13 mouse cellular contexts compared by ENCODE assay signal in genomic region chr7:79058546-79058945, GRCm38 (mm10). TPM values are rescaled to one million over a fixed set of nuclear protein-coding genes. Genes with fewer than 3 reads are reported as not detected.
A peak's percentile ranks its signal among the peaks of the same experiment; 100 is the strongest.
DNase-seq lines count a peak whose midpoint lies in the region; ATAC-seq and TF ChIP-seq lines count a peak whose summit lies in the region.
"Had no signal": no experiment of that assay in that cellular context is flagged by ENCODE, and none has a peak within 500 bp of the region (broad histone marks: within the 10 kb centered on the region; RNA-seq: fewer than 3 reads in every experiment).

No protein-coding gene starts in this region.

- no peak for ATAC-seq in lung, postnatal 0 days

- H3K4me2 ChIP-seq in lung, postnatal 0 days (replicated peaks; ENCODE audit: low read depth, low read length) = no peak overlapping the region
- H3K4me2 ChIP-seq: heart, embryonic 13.5 days; hindbrain, embryonic 14.5 days; liver, embryonic 15.5 days; neural tube, embryonic 12.5 days had no signal

- TF ChIP-seq CTCF in lung, postnatal 0 days (IDR thresholded peaks at IDR 0.05) = peak; percentile 40

- no peak overlapping the region for H3K27ac ChIP-seq in lung, postnatal 0 days (ENCODE audit: low read length)
- H3K27ac ChIP-seq in midbrain, embryonic 10.5 days (replicated peaks) = no peak overlapping the region
- H3K27ac ChIP-seq: heart, embryonic 13.5 days; hindbrain, embryonic 14.5 days; liver, embryonic 15.5 days; neural tube, embryonic 12.5 days had no signal

- H3K9ac ChIP-seq in lung, postnatal 0 days (replicated peaks; ENCODE audit: low read depth) = no peak overlapping the region
- H3K9ac ChIP-seq: heart, embryonic 13.5 days; hindbrain, embryonic 14.5 days; liver, embryonic 15.5 days; neural tube, embryonic 12.5 days had no signal

- peaks cover 15% of the 10 kb centered on the region for H3K27me3 ChIP-seq in lung, postnatal 0 days (replicated peaks; ENCODE audit: insufficient read depth, low read length)
- H3K27me3 ChIP-seq in midbrain, embryonic 10.5 days (ENCODE audit: low read depth, poor library complexity, severe bottlenecking) = peaks cover 43% of the 10 kb centered on the region

- H3K36me3 ChIP-seq in lung, postnatal 0 days (ENCODE audit: insufficient read depth, low read length) = no peaks in the 10 kb centered on the region
- no peaks in the 10 kb centered on the region for H3K36me3 ChIP-seq in midbrain, embryonic 10.5 days
- H3K36me3 ChIP-seq: heart, embryonic 13.5 days; liver, embryonic 15.5 days; neural tube, embryonic 12.5 days had no signal

- peak; percentile 17 for DNase-seq in embryo, embryonic 10 days (ENCODE audit: low spot score)
- DNase-seq in embryo, embryonic 9.5 days (ENCODE audit: extremely low spot score) = no peak
- DNase-seq in lung, postnatal 0 days (ENCODE audit: low spot score) = no peak
- no peak for DNase-seq in lung, postnatal 4 days
- peak; percentile 30 for DNase-seq in ES-CJ7 (ENCODE audit: low read depth, low spot score)
- peak; percentile 3 for DNase-seq in c-Kit-positive CD71-positive TER-119-positive erythroid progenitor cells, embryonic 14.5 days (ENCODE audit: low spot score)
- no peak for DNase-seq in midbrain, embryonic 10.5 days (ENCODE audit: low spot score)
- no peak for DNase-seq in right cerebral cortex, postnatal 36 days (ENCODE audit: low spot score in 2 of 2)

- no peaks in the 10 kb centered on the region for H3K9me3 ChIP-seq in lung, postnatal 0 days (ENCODE audit: low read length)
- H3K9me3 ChIP-seq in midbrain, embryonic 10.5 days (replicated peaks) = no peaks in the 10 kb centered on the region
- H3K9me3 ChIP-seq: heart, embryonic 13.5 days; liver, embryonic 15.5 days; neural tube, embryonic 12.5 days had no signal

- H3K4me3 ChIP-seq in lung, postnatal 0 days (ENCODE audit: low read depth, low read length) = no peak overlapping the region
- no peak overlapping the region for H3K4me3 ChIP-seq in midbrain, embryonic 10.5 days
- H3K4me3 ChIP-seq: erythroblast, embryonic 14.5 days; heart, embryonic 13.5 days; liver, embryonic 15.5 days; neural tube, embryonic 12.5 days had no signal

- H3K4me1 ChIP-seq in lung, postnatal 0 days (ENCODE audit: insufficient read depth, low read depth, low read length) = no peaks in the 10 kb centered on the region
- peaks cover 12% of the 10 kb centered on the region for H3K4me1 ChIP-seq in midbrain, embryonic 10.5 days
- H3K4me1 ChIP-seq: liver, embryonic 15.5 days had no signal

- TF ChIP-seq EP300 in lung, postnatal 0 days (IDR thresholded peaks at IDR 0.05) = no peak

- 8% methylated on average over 2 of the region's 2 CpGs for WGBS in lung, postnatal 0 days
- WGBS in midbrain, embryonic 10.5 days = 28% methylated on average over 2 of the region's 2 CpGs

RNA-seq across cellular contexts. Expression of gene Acan, which starts 5.3 kb away (rescaled TPM):
- polyA plus RNA-seq in lung, postnatal 0 days (2015; fragmentation: Nextera tagmentation; extraction: Ambion mirVana) = 0.12 TPM in 1 of 2 replicates, not detected in the other
- 0.02 and 0.05 TPM in 2 replicates for polyA plus RNA-seq in midbrain, embryonic 10.5 days (2016; fragmentation: Nextera tagmentation; extraction: Ambion mirVana)
- polyA plus RNA-seq: erythroblast, embryonic 14.5 days had no signal

Comparison
In these comparisons a context has a peak if more than half of its experiments do, and no peak if none do; other contexts are left out.
1. DNase-seq: peak in embryo, embryonic 10 days (single experiment), ES-CJ7 (single experiment) and c-Kit-positive CD71-positive TER-119-positive erythroid progenitor cells, embryonic 14.5 days (single experiment); none in embryo, embryonic 9.5 days (single experiment), lung, postnatal 0 days (single experiment), lung, postnatal 4 days (0 of 2), midbrain, embryonic 10.5 days (single experiment) and right cerebral cortex, postnatal 36 days (0 of 2).